Mouse (Mus musculus): Measurements from ENCODE around the gene Nod1. TPM values are rescaled to one million over a fixed set of nuclear protein-coding genes. Genes with fewer than 3 reads are reported as not detected.

The Nod1 gene
- polyA plus RNA-seq, 1 experiment: 9.4 TPM

GRCm38 (mm10) chr6:54876782-54877181, 95.6 kb downstream of the Nod1 start:
- H3K4me1 ChIP-seq (ENCODE audit: control insufficient read depth, insufficient read depth, low read length): peaks cover 4% of the 10 kb centered on the region
- no peaks in the 10 kb centered on the region for H3K27me3 ChIP-seq (ENCODE audit: control insufficient read depth, insufficient read depth, low read length, poor library complexity, severe bottlenecking)
- TF ChIP-seq CTCF (IDR thresholded peaks at IDR 0.05; ENCODE audit: low read depth, low read length) (no peak), POLR2A (IDR thresholded peaks at IDR 0.05; ENCODE audit: insufficient read depth, low read length) (no peak), EP300 (IDR thresholded peaks at IDR 0.05; ENCODE audit: insufficient read depth, low read depth, low read length) (no peak)
- H3K9me3 ChIP-seq (replicated peaks; ENCODE audit: control insufficient read depth, insufficient read depth, low read length, poor library complexity, severe bottlenecking): no peaks in the 10 kb centered on the region
- peaks cover 11% of the 10 kb centered on the region for H3K36me3 ChIP-seq (ENCODE audit: control insufficient read depth, insufficient read depth, low read length, poor library complexity, severe bottlenecking)
- no peak overlapping the region for H3K27ac ChIP-seq (ENCODE audit: insufficient read depth, low read length)
- H3K4me3 ChIP-seq (ENCODE audit: low read depth, low read length): no peak overlapping the region
- H3K9ac ChIP-seq (ENCODE audit: low read depth, poor library complexity, severe bottlenecking): no peak overlapping the region

Other genes starting within 250 kb of the Nod1 start
- gene Znrf2, start 155.7 kb downstream of the Nod1 start, polyA plus RNA-seq (2011; ENCODE audit: insufficient read depth, insufficient read length, low read depth, missing spikeins): 34.5 and 37.0 TPM in 2 replicates
- gene Ggct, start 20.3 kb upstream of the Nod1 start, polyA plus RNA-seq (2011; ENCODE audit: insufficient read depth, insufficient read length, low read depth, missing spikeins): 44.7 and 50.1 TPM in 2 replicates
- 281 and 286 TPM in 2 replicates for gene Gars, start 65.4 kb upstream of the Nod1 start, polyA plus RNA-seq (2011; ENCODE audit: insufficient read depth, insufficient read length, low read depth, missing spikeins)
- not detected in 2 replicates for gene Crhr2, start 160.4 kb upstream of the Nod1 start, polyA plus RNA-seq (2011; ENCODE audit: insufficient read depth, insufficient read length, low read depth, missing spikeins)
- not detected in 2 replicates for gene Inmt, start 202.4 kb upstream of the Nod1 start, polyA plus RNA-seq (2011; ENCODE audit: insufficient read depth, insufficient read length, low read depth, missing spikeins)
- gene Mindy4, start 230.8 kb upstream of the Nod1 start, polyA plus RNA-seq (2011; ENCODE audit: insufficient read depth, insufficient read length, low read depth, missing spikeins): 2.7 and 8.1 TPM in 2 replicates